Mouse (Mus musculus): Measurements from ENCODE around the gene Cpa5. TPM values are rescaled to one million over a fixed set of nuclear protein-coding genes. Genes with fewer than 3 reads are reported as not detected.

Gene Cpa5
- polyA plus RNA-seq, 1 experiment, result not detected

DNA sequence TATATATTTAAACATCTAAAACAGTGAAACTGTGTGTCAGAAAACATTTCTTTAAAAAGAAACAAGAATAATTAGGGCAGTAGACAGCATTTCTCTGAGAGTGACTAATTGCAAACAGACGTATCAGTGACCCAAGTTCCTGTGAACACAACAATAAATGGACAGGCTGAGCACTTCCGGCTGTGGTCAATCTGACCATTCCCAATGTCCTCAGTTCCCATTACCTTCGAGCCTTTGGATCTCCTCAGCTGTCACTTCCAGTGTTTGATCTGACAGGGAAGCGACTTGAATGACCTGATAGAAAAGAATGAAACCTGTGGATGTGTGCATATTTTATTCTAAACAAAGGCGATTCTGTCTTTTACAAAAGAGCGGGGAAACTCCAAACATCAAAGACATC lies 55.2 kb downstream of the Cpa5 start:
- no peak overlapping the region for H3K4me3 ChIP-seq (ENCODE audit: insufficient read depth, low read depth, low read length)
- H3K4me1 ChIP-seq (ENCODE audit: control insufficient read depth, insufficient read depth, low read length), result no peaks in the 10 kb centered on the region
- TF ChIP-seq POLR2A (IDR thresholded peaks at IDR 0.05; ENCODE audit: insufficient read depth, low read depth, low read length) (no peak), CTCF (IDR thresholded peaks at IDR 0.05; ENCODE audit: insufficient read depth, low read depth, low read length) (no peak)
- H3K27ac ChIP-seq (ENCODE audit: insufficient read depth, low read depth, low read length), result no peak overlapping the region
- WGBS, result 75% methylated on average over 6 of the region's 6 CpGs

DNA sequence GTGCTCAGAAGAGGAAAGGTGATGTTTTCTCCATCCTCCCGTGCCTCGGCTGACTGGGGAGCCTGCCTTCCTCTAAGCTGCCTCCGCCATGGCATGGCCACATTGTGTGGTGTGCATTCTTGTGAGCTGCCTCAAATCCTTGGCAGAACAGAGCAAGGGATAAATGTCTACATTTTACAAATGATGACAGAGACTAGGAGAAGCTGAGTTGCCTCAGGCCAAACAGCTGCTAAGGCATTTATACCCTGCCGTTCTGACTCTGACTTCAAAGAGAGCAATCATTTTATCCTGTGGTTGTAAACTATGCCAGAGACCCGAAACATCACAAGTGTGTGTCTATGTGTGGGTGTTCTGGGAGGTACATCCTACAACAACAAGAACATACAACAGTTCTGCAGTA lies 56.8 kb downstream of the Cpa5 start:
- Histone ChIP-seq H3K4me1 (ENCODE audit: control insufficient read depth, insufficient read depth, low read length) (no peaks in the 10 kb centered on the region), H3K4me3 (ENCODE audit: insufficient read depth, low read depth, low read length) (no peak overlapping the region), H3K27ac (ENCODE audit: insufficient read depth, low read depth, low read length) (no peak overlapping the region)
- WGBS, result 73% methylated on average over 5 of the region's 5 CpGs
- no peak for TF ChIP-seq CTCF (IDR thresholded peaks at IDR 0.05; ENCODE audit: insufficient read depth, low read depth, low read length)
- TF ChIP-seq POLR2A (IDR thresholded peaks at IDR 0.05; ENCODE audit: insufficient read depth, low read depth, low read length), result no peak

DNA sequence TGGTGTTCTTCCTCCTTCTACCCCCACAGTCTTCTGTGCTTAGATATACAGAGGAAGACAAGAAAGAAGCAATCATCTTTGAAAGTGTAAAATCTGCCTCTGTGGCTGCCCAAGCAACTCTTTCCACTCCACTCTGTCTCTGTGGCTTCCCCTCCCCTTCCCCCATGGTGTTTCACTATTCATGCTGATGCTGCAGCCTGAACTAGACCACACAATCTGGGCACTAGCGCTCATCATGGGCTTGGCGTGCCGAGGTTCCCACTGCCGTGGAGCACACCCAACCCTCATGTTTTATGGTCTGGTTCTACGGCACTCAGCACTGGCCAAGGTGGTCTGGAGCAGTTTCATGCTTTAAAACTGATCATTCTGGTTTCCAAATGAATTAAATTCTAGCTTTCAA lies 60.9 kb downstream of the Cpa5 start:
- Histone ChIP-seq H3K4me1 (ENCODE audit: control insufficient read depth, insufficient read depth, low read length) (peaks cover 4% of the 10 kb centered on the region), H3K4me3 (ENCODE audit: insufficient read depth, low read depth, low read length) (no peak overlapping the region), H3K27ac (ENCODE audit: insufficient read depth, low read depth, low read length) (no peak overlapping the region)
- WGBS, result 79% methylated on average over 5 of the region's 5 CpGs
- TF ChIP-seq CTCF (IDR thresholded peaks at IDR 0.05; ENCODE audit: insufficient read depth, low read depth, low read length), result no peak
- TF ChIP-seq POLR2A (IDR thresholded peaks at IDR 0.05; ENCODE audit: insufficient read depth, low read depth, low read length), result no peak

DNA sequence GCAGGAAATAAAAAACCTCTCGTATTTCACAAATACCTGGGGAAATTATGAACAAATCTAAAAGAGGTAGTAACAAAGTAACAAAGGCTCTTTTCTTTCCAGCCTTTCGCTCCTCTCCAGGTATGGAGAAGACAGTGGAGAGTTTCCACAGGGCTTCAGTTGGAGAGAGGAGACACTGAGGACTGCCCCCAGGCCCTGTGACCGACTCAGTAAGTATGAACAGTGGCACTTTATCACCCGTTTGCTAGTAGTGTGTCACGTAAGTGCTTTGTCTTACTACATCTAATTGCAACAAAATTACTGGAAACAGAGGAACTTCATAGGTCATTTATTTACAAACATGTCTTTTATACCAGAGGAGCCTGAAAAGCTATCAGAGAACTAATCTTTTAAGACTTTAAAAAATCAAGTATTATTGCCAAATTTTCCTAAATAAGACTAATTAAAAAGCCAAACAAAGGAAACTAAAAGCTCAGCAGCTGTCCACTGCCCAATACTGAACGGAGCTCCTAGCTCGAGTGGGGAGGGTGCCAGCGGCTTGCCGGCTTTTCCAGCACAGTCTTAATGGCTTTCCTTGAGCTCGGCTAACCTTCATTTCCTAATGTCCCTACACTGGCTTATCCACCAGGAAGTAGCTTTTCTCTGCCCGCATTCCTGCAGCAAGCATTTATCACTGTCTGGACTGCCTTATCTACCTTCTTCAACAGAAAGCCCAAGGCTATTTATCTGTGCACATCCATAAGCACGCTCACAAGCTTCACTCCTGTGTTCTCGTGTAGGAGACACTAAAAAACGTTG lies 63.2 kb downstream of the Cpa5 start:
- Histone ChIP-seq H3K4me1 (ENCODE audit: control insufficient read depth, insufficient read depth, low read length) (peaks cover 8% of the 10 kb centered on the region), H3K4me3 (ENCODE audit: insufficient read depth, low read depth, low read length) (no peak overlapping the region), H3K27ac (ENCODE audit: insufficient read depth, low read depth, low read length) (peak overlapping the region; percentile 70; the same call in 1 of the 2 replicates)
- TF ChIP-seq CTCF (IDR thresholded peaks at IDR 0.05; ENCODE audit: insufficient read depth, low read depth, low read length), result no peak
- TF ChIP-seq POLR2A (IDR thresholded peaks at IDR 0.05; ENCODE audit: insufficient read depth, low read depth, low read length), result no peak
- 47% methylated on average over 14 of the region's 14 CpGs for WGBS

DNA sequence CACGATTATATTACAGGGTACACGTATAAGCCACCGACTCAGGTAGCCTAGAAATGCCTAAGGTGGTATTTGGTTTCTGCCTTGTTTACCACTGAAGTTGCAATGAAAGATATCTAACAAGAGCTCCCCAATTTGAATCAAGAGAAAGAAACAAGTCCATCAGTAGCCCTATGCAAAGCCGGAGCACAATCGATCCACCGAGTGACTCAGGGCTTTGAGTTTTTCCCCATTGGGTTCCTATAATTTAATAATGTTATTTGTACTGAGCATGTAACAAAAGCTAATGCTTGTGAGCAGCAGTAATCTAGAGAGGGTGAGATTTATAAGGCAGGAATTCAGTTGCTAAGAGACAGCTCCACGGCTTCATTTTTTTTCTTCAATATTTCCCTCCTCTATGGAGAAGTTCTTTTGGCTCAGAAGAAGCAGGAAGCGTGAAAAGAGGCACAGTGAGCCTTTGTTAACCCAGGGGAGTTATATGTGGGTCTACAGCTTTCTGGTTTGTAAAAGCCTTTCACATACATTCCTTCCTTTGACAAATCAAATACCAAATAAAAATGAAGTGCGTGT lies 64.0 kb downstream of the Cpa5 start:
- no peak overlapping the region for H3K27ac ChIP-seq (ENCODE audit: insufficient read depth, low read depth, low read length)
- H3K4me3 ChIP-seq (ENCODE audit: insufficient read depth, low read depth, low read length), result no peak overlapping the region
- whole genome bisulfite sequencing, result 28% methylated on average over 9 of the region's 9 CpGs
- TF ChIP-seq POLR2A (IDR thresholded peaks at IDR 0.05; ENCODE audit: insufficient read depth, low read depth, low read length) (no peak), CTCF (IDR thresholded peaks at IDR 0.05; ENCODE audit: insufficient read depth, low read depth, low read length) (no peak)
- peaks cover 11% of the 10 kb centered on the region for H3K4me1 ChIP-seq (ENCODE audit: control insufficient read depth, insufficient read depth, low read length)

DNA sequence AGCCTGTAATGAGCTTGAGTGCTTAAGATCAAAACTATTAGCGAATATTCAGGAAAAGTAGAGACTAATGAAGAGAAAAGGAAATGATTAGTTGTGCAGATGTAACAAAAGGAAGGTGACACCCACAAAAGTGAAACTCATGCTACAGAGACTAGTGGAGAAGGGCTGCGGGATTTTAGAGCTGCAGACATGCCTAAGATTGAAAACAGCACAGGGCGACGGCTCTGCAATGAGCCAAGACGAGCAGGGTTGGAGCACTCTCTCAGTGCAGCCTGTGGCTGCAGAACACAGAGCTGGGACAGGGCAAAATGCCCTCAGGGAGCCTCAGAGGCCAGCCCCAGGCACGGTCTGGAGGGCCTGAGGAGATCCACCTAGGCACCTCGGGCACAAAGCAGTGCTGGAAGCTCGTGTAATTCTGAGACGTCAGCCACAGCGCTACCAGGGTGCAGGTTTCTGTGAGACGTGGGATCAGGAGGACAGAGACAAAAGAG lies 64.5 kb downstream of the Cpa5 start:
- 30% methylated on average over 11 of the region's 11 CpGs for WGBS
- peaks cover 11% of the 10 kb centered on the region for H3K4me1 ChIP-seq (ENCODE audit: control insufficient read depth, insufficient read depth, low read length)
- H3K4me3 ChIP-seq (ENCODE audit: insufficient read depth, low read depth, low read length), result no peak overlapping the region
- TF ChIP-seq POLR2A (IDR thresholded peaks at IDR 0.05; ENCODE audit: insufficient read depth, low read depth, low read length), result no peak
- no peak for TF ChIP-seq CTCF (IDR thresholded peaks at IDR 0.05; ENCODE audit: insufficient read depth, low read depth, low read length)
- H3K27ac ChIP-seq (ENCODE audit: insufficient read depth, low read depth, low read length), result 0 out of 2 replicates have a peak overlapping the region, but pooled peaks have one; percentile 2

DNA sequence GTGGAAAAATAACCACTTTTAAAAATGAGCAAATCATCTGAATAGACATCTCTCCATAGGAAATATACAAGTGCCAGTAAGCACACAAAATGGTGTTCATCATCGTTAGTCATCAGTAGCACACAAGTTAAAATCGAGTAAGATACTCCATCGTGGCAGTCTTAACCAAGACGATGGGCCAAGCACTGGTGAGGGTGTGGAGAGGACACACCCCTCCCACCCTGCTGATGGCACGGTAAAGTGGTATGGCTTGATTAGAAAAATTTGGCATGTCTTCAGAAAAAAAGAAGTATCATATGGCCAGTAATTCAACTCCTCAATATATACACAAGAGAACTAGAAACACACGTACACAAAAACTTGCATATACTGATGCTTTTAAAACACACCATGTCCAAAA lies 65.7 kb downstream of the Cpa5 start:
- H3K27ac ChIP-seq (ENCODE audit: insufficient read depth, low read depth, low read length), result no peak overlapping the region
- no peak for TF ChIP-seq POLR2A (IDR thresholded peaks at IDR 0.05; ENCODE audit: insufficient read depth, low read depth, low read length)
- no peak for TF ChIP-seq CTCF (IDR thresholded peaks at IDR 0.05; ENCODE audit: insufficient read depth, low read depth, low read length)
- H3K4me3 ChIP-seq (ENCODE audit: insufficient read depth, low read depth, low read length), result no peak overlapping the region
- peaks cover 11% of the 10 kb centered on the region for H3K4me1 ChIP-seq (ENCODE audit: control insufficient read depth, insufficient read depth, low read length)
- WGBS, result 95% methylated on average over 6 of the region's 6 CpGs

DNA sequence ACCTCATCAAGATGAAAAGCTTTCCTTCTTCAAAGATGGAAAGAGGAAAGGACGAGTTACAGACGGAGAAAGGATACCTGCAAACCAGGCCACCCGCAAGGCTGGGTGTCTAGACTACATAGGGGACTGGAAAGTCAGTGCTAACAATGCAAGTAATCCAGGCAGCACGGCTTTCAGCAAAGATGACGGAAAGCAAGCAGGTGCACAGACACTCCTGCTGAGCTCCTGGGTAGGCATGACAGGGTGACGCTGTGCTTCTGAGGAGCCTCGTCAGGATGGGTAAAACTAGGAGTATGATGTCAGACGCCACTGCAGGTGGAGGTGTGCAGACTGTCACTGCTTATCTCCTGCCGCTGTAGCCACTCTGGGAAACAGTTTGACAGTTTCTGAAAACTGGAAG lies 66.8 kb downstream of the Cpa5 start:
- TF ChIP-seq POLR2A (IDR thresholded peaks at IDR 0.05; ENCODE audit: insufficient read depth, low read depth, low read length) (no peak), CTCF (IDR thresholded peaks at IDR 0.05; ENCODE audit: insufficient read depth, low read depth, low read length) (no peak)
- 95% methylated on average over 9 of the region's 9 CpGs for WGBS
- H3K4me1 ChIP-seq (ENCODE audit: control insufficient read depth, insufficient read depth, low read length), result peaks cover 12% of the 10 kb centered on the region
- no peak overlapping the region for H3K27ac ChIP-seq (ENCODE audit: insufficient read depth, low read depth, low read length)
- no peak overlapping the region for H3K4me3 ChIP-seq (ENCODE audit: insufficient read depth, low read depth, low read length)

DNA sequence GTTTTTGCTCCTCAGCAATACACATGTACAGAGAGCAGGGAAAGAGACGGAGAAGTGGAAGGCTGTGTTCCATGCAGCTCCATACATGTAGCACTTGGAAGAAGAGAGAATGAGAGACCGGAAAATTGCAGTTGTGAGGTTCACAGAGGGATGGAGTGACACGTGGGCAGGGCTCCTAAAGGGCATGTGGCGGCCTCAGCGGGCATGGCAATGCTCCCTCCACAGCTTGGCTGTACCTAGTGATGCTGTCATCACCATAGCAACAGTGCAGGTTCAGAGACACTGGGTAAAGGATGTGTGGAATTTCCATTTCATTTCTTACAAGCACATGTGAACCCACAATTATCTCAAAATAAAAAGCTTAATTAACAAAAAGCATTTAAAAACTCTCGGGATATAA lies 67.7 kb downstream of the Cpa5 start:
- TF ChIP-seq POLR2A (IDR thresholded peaks at IDR 0.05; ENCODE audit: insufficient read depth, low read depth, low read length), result no peak
- TF ChIP-seq CTCF (IDR thresholded peaks at IDR 0.05; ENCODE audit: insufficient read depth, low read depth, low read length), result no peak
- Histone ChIP-seq H3K4me1 (ENCODE audit: control insufficient read depth, insufficient read depth, low read length) (peaks cover 14% of the 10 kb centered on the region), H3K27ac (ENCODE audit: insufficient read depth, low read depth, low read length) (peak overlapping the region; percentile 12; the same call in 1 of the 2 replicates), H3K4me3 (ENCODE audit: insufficient read depth, low read depth, low read length) (no peak overlapping the region)
- 49% methylated on average over 6 of the region's 6 CpGs for WGBS

All from olfactory bulb, adult 2 months (tissue).